Mouse (Mus musculus) 416B (cell line): ENCODE measurements around the gene Srrm2.
A peak's percentile ranks its signal among the peaks of the same experiment; 100 is the strongest.
"Not testable (repeated sequence)": the region's sequence is repeated elsewhere in the genome, so short reads cannot be mapped to it uniquely, and the experiment has no call there.

ENCODE experiments used
- DNase-seq: peaks from one replicate; pipeline ENCODE4 v3.0.0; 2011; ENCODE audit warnings: low read depth

Srrm2 gene

DNA sequence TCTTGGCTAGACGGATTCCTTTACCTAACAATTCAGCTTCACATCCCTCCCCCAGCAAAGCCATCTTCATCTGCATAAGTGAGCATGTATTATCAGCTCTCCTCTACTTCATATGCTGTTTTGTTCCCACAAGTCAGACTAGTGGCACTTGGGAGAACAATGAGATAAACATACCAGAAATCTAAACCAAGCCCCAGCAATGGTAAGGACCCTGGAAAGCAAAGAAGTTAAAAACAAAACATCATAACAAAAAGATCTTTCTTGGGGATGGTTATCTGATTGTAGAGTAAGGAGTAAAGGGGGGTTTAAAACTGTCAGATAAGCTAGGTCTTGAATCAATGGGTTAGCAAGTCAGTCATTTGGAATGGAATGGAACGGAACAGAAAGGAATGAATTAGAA is 19.8 kb upstream of the Srrm2 start:
- no peak for DNase-seq

DNA sequence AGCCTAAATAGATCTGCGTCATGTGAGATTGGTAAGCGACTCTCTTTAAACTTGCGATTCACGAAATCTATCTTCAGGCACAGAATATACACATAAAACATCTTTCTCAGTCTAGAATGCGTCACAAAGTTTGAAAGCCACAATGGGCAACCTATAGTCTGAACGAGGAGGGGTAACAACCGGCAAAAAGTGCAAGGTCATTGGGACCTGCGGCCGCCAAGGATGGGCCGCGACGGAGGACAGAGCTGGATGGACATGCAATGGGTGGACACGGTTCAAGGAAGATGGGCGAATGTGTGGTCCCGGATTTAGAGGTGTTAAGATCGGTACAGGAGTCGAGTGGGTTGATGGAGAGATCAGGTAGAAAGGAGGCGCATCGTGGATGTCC is 19.4 kb upstream of the Srrm2 start:
- DNase-seq: peak; percentile 56

DNA sequence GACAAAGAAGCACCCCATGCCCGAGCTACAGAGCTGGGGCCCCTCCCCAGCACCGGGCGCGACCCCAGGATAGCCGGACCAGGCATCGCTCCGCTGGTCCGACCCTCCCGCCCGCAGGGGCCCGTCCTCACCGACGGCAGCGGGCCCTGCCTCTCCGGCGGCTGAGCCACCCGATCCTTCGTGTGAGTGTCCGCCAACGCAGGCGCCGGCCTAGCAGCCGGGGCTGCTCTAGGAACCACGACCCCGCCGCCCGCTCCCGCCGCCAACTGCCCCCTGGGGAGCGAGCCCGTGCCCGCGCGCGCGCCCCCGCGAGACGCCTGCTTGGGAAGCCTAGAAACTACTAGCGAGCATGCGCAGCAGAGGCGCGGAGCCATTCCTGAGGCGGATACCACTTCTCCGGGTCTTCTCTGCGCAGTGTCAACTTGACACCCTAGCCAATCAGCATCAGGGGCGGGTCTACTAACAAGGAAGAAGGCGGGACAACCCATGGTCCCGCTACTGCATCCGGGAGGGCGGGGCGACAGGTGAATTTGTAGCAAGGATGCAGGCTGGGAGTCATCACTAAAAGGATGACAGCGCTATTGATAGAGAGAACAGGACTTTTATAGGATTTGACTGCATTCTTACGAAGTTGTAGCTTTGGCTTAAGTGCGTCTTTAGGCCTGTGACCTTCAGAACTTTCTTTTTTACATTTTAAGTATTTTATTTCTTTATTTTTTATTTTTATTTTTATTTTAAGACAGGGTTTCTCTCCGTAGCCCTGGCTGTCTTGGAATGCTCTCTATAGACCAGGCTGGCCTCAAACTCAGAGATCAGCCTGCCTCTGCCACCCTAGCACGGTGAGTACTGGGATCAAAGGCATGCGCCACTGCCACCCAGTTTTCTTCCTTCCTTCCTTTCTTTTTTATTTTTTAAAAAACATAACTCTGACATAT is 18.8 kb upstream of the Srrm2 start, which contains the start of gene Flywch1:
Flywch1 (minus strand) TSS at position 319 of the 935 bp plus-strand sequence.
- peak; percentile 99 for DNase-seq

DNA sequence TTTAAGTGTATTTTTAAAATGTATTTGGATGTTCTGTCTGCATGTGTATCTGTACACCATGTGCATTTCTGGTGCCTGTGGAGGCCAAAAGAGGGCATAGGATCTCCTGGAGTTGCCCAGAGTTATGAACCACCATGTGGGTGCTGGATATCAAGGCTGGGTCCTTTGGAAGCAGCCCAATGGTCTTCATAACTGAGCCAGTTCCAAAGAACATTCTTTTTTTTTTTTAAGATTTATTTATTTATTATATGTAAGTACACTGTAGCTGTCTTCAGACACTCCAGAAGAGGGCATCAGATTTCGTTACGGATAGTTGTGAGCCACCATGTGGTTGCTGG is 18.1 kb upstream of the Srrm2 start:
- DNase-seq: not testable (repeated sequence)

DNA sequence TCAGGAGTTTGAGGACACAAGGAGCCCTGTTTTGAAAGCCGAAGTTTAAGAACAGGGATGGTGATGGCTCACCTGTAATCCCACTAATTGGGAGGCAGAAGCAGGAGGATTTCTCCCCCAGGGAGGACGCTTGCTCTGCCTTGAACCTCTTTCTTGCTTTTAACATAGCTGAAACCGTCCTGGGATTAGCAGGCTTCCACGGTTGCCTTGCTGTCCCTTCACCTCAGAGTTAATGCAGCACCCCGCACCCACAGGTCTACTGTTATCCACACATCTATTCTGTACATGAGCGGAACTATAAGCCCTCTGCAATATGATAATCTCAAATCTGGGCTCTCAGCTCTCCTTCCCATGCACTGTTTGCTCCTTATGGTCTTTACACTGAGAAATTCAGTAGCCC is 16.7 kb upstream of the Srrm2 start:
- no peak for DNase-seq

DNA sequence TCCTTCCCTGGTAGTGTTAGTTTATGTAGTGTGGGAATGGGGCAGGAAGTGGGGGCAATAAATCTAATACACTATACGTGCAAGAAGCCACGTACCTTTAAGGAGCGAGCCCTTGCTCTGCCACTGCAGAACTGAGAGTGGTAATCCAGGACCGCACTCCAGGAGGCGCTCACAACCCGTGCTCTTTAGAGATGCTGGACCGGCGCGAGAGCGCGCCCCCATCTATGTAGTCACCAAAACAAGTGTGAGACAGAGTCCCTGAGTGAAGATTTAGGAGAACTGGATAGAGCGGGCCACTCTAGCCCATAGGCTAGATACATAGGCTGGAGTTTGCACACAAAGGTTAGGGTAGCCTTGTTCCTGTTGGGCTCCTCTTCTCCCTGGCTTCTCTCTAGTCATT is 16.2 kb upstream of the Srrm2 start:
- DNase-seq: peak; percentile 87

DNA sequence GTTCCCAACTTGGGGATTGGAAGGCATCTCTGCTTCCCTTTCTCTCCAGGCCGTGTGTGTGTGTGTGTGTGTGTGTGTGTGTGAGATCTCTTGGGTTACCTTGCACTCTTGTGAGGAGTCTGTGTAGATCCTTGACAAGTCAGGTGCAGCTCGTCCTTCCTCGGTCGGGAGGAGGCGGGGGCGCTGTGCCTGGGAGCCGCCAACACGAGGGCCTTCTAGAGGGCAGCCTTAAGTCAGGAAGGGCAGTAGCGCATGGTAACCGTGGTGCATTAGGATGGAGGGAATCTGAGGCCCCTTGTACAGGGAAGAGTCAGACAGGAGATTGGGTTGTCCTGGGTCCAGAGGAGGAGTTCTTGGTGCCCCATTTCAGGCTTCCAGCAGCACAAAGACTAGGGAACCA is 14.1 kb upstream of the Srrm2 start:
- no peak for DNase-seq

DNA sequence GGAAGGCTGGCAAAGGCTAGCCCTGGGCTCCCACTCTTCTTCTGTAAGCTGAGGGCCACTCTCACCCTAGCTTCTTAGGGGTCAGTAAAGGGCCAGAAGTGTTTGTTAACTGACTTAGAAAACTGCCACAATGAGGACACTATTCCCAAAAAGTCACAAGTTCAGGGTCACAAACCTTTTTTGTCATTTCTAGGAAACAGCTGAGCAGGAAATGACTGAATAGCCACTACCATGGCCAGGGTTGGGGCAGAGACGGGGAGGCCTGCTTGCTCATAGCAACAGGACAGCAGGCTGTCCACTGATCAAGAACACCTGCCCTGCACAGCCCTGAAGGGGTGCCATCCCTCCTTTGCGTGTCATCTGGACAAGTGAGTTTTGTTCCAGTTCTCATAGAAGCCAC is 13.2 kb upstream of the Srrm2 start:
- DNase-seq: peak; percentile 74

DNA sequence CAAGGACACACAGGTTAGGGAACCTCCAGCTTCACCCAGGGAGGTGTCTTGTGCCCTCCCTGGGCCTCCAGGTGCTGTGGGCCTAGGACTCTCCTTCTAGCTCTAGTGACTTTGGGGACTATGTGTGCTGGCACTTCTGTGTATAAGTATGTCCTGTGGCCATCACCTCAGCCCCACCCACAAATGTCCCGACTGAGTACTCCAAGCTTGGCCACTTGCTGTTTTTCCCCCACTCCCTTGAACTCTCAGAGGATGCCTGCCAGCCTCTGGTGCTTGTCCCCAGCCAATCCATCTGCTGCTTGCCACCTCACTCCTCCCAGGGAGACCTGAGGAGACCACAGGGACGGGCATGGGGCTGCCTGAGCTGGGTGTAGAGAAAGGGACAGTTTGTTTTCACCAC is 11.9 kb upstream of the Srrm2 start:
- DNase-seq: no peak

DNA sequence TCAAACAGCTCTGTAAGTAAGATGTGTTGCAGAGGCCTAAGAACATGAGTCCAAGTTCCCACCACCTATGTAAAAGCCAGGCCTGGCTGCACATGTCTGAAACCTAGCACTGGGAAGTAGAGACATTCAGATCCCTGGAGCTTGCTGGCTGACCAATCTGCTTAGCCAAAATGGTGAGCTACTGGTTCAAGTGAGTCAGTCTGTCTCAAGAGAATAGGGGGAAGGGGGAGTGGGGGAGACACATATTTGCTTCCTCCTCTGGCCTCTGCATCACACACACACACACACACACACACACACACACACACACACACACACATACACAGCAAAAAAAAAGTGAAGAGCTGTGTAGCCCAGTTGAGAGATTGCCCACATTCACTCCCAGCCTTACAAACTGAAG is 7.0 kb upstream of the Srrm2 start:
- DNase-seq: no peak

DNA sequence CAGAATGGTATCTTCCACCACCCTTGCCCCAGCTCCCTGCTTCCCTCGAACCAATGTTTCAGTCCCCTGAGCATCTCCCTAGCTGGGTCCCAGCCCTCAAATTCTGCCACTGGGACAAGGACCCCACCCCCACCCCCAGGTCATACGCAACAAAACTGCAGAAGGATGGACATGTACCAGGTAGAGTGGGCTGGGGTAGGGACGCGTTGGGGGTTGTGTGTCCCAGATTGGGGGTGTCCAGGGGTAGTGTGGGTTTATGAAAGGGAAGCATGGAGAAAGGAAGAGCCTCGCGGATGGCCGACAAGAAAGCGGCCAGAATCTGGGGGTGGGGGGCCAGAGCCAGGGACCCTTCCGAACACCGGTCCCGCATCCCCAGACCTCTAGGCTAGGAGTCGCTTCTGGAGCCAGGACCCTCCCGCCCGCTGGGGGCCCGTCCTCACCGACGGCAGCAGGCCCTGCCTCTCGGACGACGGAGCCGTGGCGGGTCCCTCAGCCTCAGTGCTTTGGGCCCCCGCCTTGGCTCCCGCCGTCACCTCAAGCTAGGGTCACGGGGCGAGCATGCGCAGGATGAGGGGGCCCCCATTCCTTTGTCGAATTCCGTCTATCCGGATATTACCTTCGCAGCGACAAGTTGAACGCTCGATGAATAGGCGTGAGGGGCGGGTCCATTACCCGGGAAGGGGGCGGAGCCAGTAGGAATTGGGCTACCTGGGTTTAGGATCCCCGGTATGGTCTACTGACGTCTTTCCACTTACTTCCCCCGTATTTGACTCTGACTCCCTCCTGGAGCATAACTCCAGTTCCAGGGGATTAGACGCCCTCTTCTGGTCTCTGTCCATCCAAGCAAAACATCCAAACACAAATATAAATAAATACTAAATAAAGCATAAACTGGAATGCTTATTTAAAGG is 4.5 kb upstream of the Srrm2 start, which contains the start of gene Flywch2:
Flywch2 (minus strand) TSS at position 521 of the 911 bp plus-strand sequence.
- DNase-seq: no peak

DNA sequence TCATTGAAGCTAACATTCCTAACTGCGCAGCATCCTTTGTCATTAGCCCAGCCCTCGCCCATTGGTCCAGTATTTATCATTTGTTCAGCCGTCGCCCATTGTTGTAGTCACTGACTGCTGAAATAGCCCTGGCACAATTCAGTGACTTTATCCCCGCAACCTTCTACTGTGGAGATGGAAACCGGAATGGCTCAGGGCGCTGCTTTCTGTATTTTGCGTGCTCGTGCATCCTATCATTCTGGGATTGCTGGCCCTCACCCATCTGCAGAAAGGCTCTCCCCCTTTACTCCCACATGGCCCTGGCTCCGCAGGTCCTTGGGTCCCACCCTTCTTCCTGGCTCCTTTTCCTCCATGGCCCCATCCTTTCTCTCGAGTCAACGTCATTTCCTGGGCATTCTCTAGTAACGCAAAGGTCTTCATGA is 3.8 kb upstream of the Srrm2 start:
- DNase-seq: no peak

DNA sequence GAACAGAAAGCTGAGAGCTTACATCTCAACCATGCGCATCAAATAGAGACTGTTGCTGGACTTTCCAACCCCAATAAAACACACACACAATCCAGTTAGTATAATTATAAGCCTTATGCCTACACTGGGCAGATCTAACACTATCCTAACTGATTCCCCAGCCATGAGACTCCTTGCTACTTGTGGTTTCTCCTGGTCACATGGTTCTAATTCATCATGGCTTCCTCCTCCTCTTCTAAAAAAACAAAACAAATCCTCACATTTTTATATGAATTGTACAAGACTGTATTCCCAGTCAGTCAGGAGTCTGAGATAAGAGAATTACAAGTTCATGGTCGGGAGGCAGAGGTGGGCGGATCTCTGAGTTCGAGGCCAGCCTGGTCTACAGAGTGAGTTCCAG is 1.4 kb upstream of the Srrm2 start:
- DNase-seq: no peak

DNA sequence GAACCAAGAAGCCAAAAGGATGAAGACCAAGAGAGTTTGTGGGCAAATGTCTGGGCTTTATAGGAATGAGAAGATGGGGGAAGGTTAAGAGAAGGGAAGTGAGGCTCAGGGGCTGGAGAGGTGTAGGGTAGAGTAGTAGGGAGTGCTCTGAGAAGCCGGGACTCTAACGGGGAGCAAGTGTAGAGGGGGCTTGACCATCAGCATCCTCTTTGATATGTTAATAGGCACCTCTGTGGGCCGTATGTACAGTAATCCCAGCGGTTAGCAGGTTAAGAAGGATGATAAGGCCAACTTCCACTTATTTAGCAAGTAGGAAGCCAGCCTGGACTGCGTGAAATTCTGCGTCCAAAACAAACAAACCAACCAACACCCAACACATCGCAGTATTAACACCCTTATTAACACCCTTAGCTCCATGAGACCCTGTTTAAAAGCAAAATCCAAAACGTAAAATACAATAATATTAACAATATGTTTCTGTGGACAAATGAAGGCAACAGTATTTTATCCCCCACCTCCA is 523 bp upstream of the Srrm2 start:
- peak; percentile 36 for DNase-seq

DNA sequence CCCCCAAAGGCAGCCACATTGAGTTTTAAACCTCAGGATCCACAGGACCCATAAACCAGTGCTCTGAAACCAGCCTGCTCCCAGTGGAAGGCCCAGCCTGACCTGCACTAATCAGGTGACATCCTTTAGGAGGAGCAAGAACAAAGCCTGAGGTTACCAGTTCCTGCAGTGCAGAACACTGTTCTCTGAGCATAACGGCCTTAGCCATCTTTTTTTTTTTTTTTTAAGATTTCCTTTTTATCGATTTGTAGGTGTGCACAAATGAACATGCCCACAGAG is 686 bp downstream of the Srrm2 start:
- DNase-seq: peak; percentile 40

DNA sequence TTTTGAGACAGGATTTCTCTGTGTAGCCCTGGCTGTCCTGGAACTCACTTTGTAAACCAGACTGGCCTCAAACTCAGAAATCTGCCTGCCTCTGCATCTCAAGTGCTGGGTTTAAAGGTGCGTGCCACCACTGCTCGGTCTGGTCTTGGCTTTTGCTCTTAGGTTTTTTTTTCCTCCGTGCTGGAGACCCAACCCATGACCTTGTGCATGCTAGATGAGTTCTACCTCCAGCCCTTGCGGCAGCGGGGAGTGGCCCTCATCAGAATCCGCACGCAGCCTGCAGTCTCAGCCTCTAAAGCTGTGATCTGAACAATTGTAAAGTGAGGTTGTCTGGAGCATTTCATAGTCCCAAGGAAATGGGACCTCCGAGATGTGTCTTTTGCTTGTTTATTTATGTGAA is 5.0 kb downstream of the Srrm2 start:
- DNase-seq: no peak

DNA sequence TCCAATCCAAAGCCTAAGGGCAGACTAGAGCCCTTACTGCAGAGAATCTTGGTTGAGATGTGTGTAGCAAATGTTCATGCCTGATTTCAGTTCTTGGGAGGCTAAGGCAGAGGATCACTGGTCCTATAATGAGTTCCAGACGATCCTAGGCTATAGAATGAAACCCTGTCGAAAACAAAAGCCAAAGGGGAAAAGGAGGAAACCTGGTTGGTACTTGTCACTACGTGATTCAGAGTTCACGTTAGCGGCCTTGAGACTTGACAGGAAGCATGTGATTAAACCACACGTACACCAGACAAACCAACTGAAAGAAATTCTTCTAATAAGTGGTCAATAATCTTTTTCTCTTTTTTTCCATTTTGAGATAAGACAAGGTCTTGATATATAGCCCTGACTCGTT is 7.0 kb downstream of the Srrm2 start:
- DNase-seq: peak; percentile 84

DNA sequence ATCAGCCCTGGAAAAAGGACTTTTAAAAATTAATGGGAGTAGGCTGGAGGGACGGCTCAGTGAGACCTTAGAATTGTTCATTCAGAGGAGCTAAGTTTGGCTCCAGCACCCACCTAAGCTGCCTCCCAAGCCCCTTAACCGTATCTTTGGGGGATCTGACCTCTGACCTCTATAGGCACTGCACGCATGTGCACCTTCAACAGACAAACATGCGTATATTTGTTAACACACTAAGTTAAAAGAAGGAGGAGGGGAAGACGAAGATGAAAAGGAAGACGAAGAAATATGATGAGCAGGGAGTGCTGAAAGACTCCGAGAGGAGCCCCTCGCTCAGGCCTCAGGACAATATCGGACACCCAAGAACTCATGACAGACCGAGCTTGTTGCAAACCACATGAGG is 11.3 kb downstream of the Srrm2 start:
- no peak for DNase-seq

DNA sequence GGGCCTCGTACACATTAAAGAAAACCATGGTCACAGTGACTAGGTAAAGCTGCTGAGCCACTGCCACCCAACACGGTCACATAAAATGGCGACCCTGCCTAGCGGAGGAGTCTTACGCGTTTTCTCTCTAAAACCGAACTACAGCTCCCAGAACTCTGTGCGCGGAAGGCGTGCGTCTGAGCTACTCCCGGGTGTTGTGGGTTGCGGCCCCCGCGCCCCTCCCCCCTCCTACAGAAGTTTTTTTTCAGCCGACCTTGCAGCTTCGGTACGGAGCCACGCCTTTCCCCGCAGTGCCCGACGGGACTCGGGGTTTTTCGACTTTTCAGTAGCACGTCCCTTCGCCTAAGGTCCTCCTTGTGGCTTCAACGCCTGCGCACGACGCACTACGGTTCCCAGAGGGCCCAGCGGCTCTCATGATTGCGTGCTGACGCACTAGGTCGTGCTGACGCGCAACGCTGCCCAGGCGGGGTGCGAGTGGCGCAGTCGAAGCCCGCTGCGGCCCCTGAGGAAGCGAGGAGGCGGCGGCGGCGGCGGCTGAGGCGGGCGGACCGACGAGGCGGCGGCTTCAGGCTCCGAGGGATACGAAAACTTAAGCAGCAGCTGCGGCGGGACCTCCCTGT is 12.5 kb downstream of the Srrm2 start:
- peak; percentile 100 for DNase-seq

DNA sequence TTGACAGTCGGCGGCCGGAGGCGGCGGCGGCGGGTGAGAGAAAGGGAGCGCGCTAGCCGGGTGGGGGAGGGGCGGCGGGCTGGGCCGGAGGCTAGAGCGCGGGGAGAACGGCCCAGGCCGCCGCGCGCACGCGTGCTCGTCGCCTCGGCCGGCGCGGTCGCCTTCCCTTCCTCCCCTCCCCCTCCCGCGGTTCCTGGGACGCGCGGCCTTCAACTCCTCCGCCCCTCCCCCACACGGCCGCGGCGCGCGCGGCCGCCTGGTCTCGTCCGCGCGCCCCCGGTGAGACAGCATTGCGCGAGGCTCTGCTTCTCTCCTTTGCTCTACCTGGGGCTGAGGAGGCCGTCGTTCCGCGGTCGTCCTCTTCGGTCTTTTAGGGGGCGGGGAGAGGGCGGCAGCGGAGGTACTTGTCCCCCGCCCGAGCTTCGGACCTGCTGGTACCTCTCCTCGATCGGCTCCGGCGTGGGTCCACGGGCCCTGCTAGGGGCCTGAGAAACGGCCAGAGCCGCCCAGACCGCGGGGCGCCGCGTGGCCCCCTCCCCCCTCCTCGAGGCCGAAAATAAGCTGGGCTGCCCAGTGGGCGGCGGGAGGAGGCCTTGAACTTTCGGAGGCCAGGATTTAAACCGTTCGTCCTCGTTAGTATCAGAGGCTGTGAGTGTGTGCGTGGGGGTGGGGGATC is 13.2 kb downstream of the Srrm2 start:
- DNase-seq: peak; percentile 78

DNA sequence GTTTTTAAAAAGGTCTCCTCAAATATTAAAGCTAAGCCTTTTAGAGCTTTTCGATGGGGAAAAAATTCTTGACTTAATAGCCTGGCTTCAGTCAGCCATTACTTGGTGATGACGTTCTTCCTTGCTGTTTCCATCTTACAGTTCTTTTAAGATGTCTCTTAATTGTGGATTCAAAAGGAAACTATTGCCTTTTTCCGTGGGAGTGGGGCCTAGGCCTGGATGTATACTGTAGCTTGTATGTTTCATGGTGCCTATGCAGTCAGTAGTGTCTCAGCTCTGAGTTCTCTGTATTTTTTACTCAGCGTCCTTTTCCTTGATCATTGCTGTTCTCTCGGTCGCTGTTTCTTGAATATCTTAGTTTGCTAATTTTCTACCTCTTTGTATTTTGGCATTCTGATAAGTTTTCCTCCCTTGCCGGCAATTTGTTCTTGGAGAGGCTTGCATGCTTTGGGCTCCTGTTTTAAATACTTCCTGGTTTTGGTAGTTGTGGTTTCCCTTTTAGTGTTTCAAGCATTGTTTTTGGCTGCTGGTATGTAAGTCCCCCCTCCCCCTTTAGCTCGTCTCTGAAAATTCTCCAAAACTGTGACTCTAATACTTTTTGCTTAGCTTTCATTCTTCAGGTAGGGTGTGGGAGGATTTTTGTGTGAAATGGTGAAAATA is 14.2 kb downstream of the Srrm2 start:
- peak; percentile 79 for DNase-seq
